Mouse (Mus musculus): ENCODE data around the gene Mthfd1l. TPM values are rescaled to one million over a fixed set of nuclear protein-coding genes. Genes with fewer than 3 reads are reported as not detected.
A peak's percentile ranks its signal among the peaks of the same experiment; 100 is the strongest.

Gene Mthfd1l
- total and polyA plus RNA-seq, 2 experiments from 2014 or later = 2.8 to 3.0 TPM

GRCm38 (mm10) chr10:4006296-4007015 is 33.5 kb downstream of the Mthfd1l start:
- Histone ChIP-seq H3K36me3 (replicated peaks; ENCODE audit: control insufficient read depth, insufficient read depth, low read length) (no peaks in the 10 kb centered on the region), H3K4me1 (ENCODE audit: control insufficient read depth, insufficient read depth) (no peaks in the 10 kb centered on the region), H3K27me3 (ENCODE audit: control insufficient read depth, insufficient read depth, low read length) (no peaks in the 10 kb centered on the region), H3K4me2 (ENCODE audit: low read depth, low read length) (no peak overlapping the region), H3K9ac (replicated peaks; ENCODE audit: low read depth, low read length) (no peak overlapping the region), H3K9me3 (replicated peaks; ENCODE audit: control insufficient read depth, low read length) (no peaks in the 10 kb centered on the region), H3K27ac (ENCODE audit: low read depth) (no peak overlapping the region), H3K4me3 (ENCODE audit: low read depth, low read length) (no peak overlapping the region)
- ATAC-seq (ENCODE audit: insufficient read depth, low read depth) (peak; percentile 68), DNase-seq (ENCODE audit: low spot score) (peak; percentile 22)
- 48% methylated on average over 7 of the region's 7 CpGs for WGBS
- TF ChIP-seq CTCF (IDR thresholded peaks at IDR 0.05; ENCODE audit: low read depth) (no peak), EP300 (IDR thresholded peaks at IDR 0.05; ENCODE audit: low read depth) (no peak)

- H3K4me1 ChIP-seq (ENCODE audit: control insufficient read depth, insufficient read depth) = no peaks in the 10 kb centered on the region
- no peak for DNase-seq (ENCODE audit: low spot score)
- no peak overlapping the region for H3K4me2 ChIP-seq (ENCODE audit: low read depth, low read length)
- no peak overlapping the region for H3K4me3 ChIP-seq (ENCODE audit: low read depth, low read length)
- no peaks in the 10 kb centered on the region for H3K27me3 ChIP-seq (ENCODE audit: control insufficient read depth, insufficient read depth, low read length)
- WGBS = 74% methylated on average over 14 of the region's 14 CpGs
- ATAC-seq (ENCODE audit: insufficient read depth, low read depth) = no peak
- H3K9ac ChIP-seq (replicated peaks; ENCODE audit: low read depth, low read length) = no peak overlapping the region
- H3K9me3 ChIP-seq (replicated peaks; ENCODE audit: control insufficient read depth, low read length) = no peaks in the 10 kb centered on the region
- H3K36me3 ChIP-seq (replicated peaks; ENCODE audit: control insufficient read depth, insufficient read depth, low read length) = 0 out of 2 replicates have a peak, but pooled peaks cover 6% of the 10 kb centered on the region
- TF ChIP-seq CTCF (IDR thresholded peaks at IDR 0.05; ENCODE audit: low read depth) (no peak), EP300 (IDR thresholded peaks at IDR 0.05; ENCODE audit: low read depth) (no peak)
- no peak overlapping the region for H3K27ac ChIP-seq (ENCODE audit: low read depth)
Measured at GRCm38 (mm10) chr10:4022628-4023303, 49.8 kb downstream of the Mthfd1l start.

- Histone ChIP-seq H3K9me3 (replicated peaks; ENCODE audit: control insufficient read depth, low read length) (no peaks in the 10 kb centered on the region), H3K27ac (ENCODE audit: low read depth) (no peak overlapping the region), H3K36me3 (replicated peaks; ENCODE audit: control insufficient read depth, insufficient read depth, low read length) (no peaks in the 10 kb centered on the region), H3K4me1 (ENCODE audit: control insufficient read depth, insufficient read depth) (no peaks in the 10 kb centered on the region), H3K9ac (replicated peaks; ENCODE audit: low read depth, low read length) (no peak overlapping the region), H3K4me3 (ENCODE audit: low read depth, low read length) (no peak overlapping the region), H3K27me3 (ENCODE audit: control insufficient read depth, insufficient read depth, low read length) (no peaks in the 10 kb centered on the region), H3K4me2 (ENCODE audit: low read depth, low read length) (no peak overlapping the region)
- DNase-seq (ENCODE audit: low spot score) = no peak
- no peak for ATAC-seq (ENCODE audit: insufficient read depth, low read depth)
- WGBS = 85% methylated on average over 4 of the region's 4 CpGs
- TF ChIP-seq CTCF (IDR thresholded peaks at IDR 0.05; ENCODE audit: low read depth) (no peak), EP300 (IDR thresholded peaks at IDR 0.05; ENCODE audit: low read depth) (no peak)
Measured at GRCm38 (mm10) chr10:4026616-4027015, 53.7 kb downstream of the Mthfd1l start.

- no peaks in the 10 kb centered on the region for H3K36me3 ChIP-seq (replicated peaks; ENCODE audit: control insufficient read depth, insufficient read depth, low read length)
- H3K9ac ChIP-seq (replicated peaks; ENCODE audit: low read depth, low read length) = no peak overlapping the region
- ATAC-seq (ENCODE audit: insufficient read depth, low read depth) (no peak), DNase-seq (ENCODE audit: low spot score) (no peak)
- H3K4me3 ChIP-seq (ENCODE audit: low read depth, low read length) = no peak overlapping the region
- H3K4me1 ChIP-seq (ENCODE audit: control insufficient read depth, insufficient read depth) = no peaks in the 10 kb centered on the region
- TF ChIP-seq EP300 (IDR thresholded peaks at IDR 0.05; ENCODE audit: low read depth) = no peak
- TF ChIP-seq CTCF (IDR thresholded peaks at IDR 0.05; ENCODE audit: low read depth) = no peak
- 63% methylated on average over 4 of the region's 4 CpGs for WGBS
- H3K27me3 ChIP-seq (ENCODE audit: control insufficient read depth, insufficient read depth, low read length) = no peaks in the 10 kb centered on the region
- H3K27ac ChIP-seq (ENCODE audit: low read depth) = no peak overlapping the region
- no peak overlapping the region for H3K4me2 ChIP-seq (ENCODE audit: low read depth, low read length)
- H3K9me3 ChIP-seq (replicated peaks; ENCODE audit: control insufficient read depth, low read length) = no peaks in the 10 kb centered on the region
Measured at GRCm38 (mm10) chr10:4027466-4027865, 54.5 kb downstream of the Mthfd1l start.

- Histone ChIP-seq H3K27ac (ENCODE audit: low read depth) (no peak overlapping the region), H3K9me3 (replicated peaks; ENCODE audit: control insufficient read depth, low read length) (no peaks in the 10 kb centered on the region), H3K4me2 (ENCODE audit: low read depth, low read length) (no peak overlapping the region), H3K4me1 (ENCODE audit: control insufficient read depth, insufficient read depth) (no peaks in the 10 kb centered on the region), H3K27me3 (ENCODE audit: control insufficient read depth, insufficient read depth, low read length) (no peaks in the 10 kb centered on the region), H3K36me3 (replicated peaks; ENCODE audit: control insufficient read depth, insufficient read depth, low read length) (no peaks in the 10 kb centered on the region), H3K9ac (replicated peaks; ENCODE audit: low read depth, low read length) (no peak overlapping the region), H3K4me3 (ENCODE audit: low read depth, low read length) (no peak overlapping the region)
- TF ChIP-seq CTCF (IDR thresholded peaks at IDR 0.05; ENCODE audit: low read depth) = no peak
- TF ChIP-seq EP300 (IDR thresholded peaks at IDR 0.05; ENCODE audit: low read depth) = no peak
- DNase-seq (ENCODE audit: low spot score) (no peak), ATAC-seq (ENCODE audit: insufficient read depth, low read depth) (no peak)
- 63% methylated on average over 15 of the region's 15 CpGs for WGBS
Measured at GRCm38 (mm10) chr10:4028851-4029442, 56.0 kb downstream of the Mthfd1l start.
